Mouse (Mus musculus): ENCODE measurements at regions not wholly inside any gene's neighbourhood (a gene's known extent, or its start where the extent isn't known, plus 50 kb on each side); places are given as distances from the start of the nearest gene placed in this dataset.
A peak's percentile ranks its signal among the peaks of the same experiment; 100 is the strongest.
"Not testable (repeated sequence)": the region's sequence is repeated elsewhere in the genome, so short reads cannot be mapped to it uniquely, and the experiment has no call there.

GRCm38 (mm10) chr12:97137924-97138323, 1121.3 kb downstream of the Galc start:
- Histone ChIP-seq H3K27me3 (ENCODE audit: control insufficient read depth, insufficient read depth, low read length) (no peaks in the 10 kb centered on the region), H3K36me3 (ENCODE audit: control insufficient read depth, insufficient read depth, low read length) (no peaks in the 10 kb centered on the region), H3K27ac (ENCODE audit: low read depth, low read length) (no peak overlapping the region), H3K4me2 (no peak overlapping the region), H3K9me3 (replicated peaks; ENCODE audit: control insufficient read depth, low read length) (no peaks in the 10 kb centered on the region), H3K9ac (ENCODE audit: low read depth, low read length) (no peak overlapping the region), H3K4me1 (ENCODE audit: control insufficient read depth, insufficient read depth, low read length) (no peaks in the 10 kb centered on the region), H3K4me3 (ENCODE audit: low read depth, low read length) (no peak overlapping the region)
- WGBS (ENCODE audit: insufficient replicate concordance), result 77% methylated on average over 7 of the region's 7 CpGs
- no peak for ATAC-seq (replicated peaks; ENCODE audit: insufficient number of reproducible peaks, low FRiP score, low TSS enrichment)

GRCm38 (mm10) chr12:97130276-97130675, 1129.0 kb downstream of the Galc start:
- ATAC-seq (replicated peaks; ENCODE audit: insufficient number of reproducible peaks, low FRiP score, low TSS enrichment), result no peak
- Histone ChIP-seq H3K27me3 (ENCODE audit: control insufficient read depth, insufficient read depth, low read length) (no peaks in the 10 kb centered on the region), H3K27ac (ENCODE audit: low read depth, low read length) (no peak overlapping the region), H3K9ac (ENCODE audit: low read depth, low read length) (no peak overlapping the region), H3K9me3 (replicated peaks; ENCODE audit: control insufficient read depth, low read length) (no peaks in the 10 kb centered on the region), H3K4me1 (ENCODE audit: control insufficient read depth, insufficient read depth, low read length) (no peaks in the 10 kb centered on the region), H3K4me2 (no peak overlapping the region), H3K4me3 (ENCODE audit: low read depth, low read length) (no peak overlapping the region), H3K36me3 (ENCODE audit: control insufficient read depth, insufficient read depth, low read length) (no peaks in the 10 kb centered on the region)

- Histone ChIP-seq H3K4me3 (ENCODE audit: low read depth, low read length) (no peak overlapping the region), H3K9ac (ENCODE audit: low read depth, low read length) (no peak overlapping the region)
Observed at GRCm38 (mm10) chr12:97090577-97091214, 1168.6 kb downstream of the Galc start.

GRCm38 (mm10) chr12:97061352-97061895, 1197.8 kb downstream of the Galc start:
- H3K36me3 ChIP-seq (ENCODE audit: control insufficient read depth, insufficient read depth, low read length), result not testable (repeated sequence)

More at GRCm38 (mm10) chr12:97090577-97091214, 1168.6 kb downstream of the Galc start:
- Histone ChIP-seq H3K9me3 (replicated peaks; ENCODE audit: control insufficient read depth, low read length) (no peaks in the 10 kb centered on the region), H3K4me2 (no peak overlapping the region), H3K4me1 (ENCODE audit: control insufficient read depth, insufficient read depth, low read length) (no peaks in the 10 kb centered on the region), H3K27ac (ENCODE audit: low read depth, low read length) (no peak overlapping the region), H3K36me3 (ENCODE audit: control insufficient read depth, insufficient read depth, low read length) (no peaks in the 10 kb centered on the region), H3K27me3 (ENCODE audit: control insufficient read depth, insufficient read depth, low read length) (no peaks in the 10 kb centered on the region)
- no peak for ATAC-seq (replicated peaks; ENCODE audit: insufficient number of reproducible peaks, low FRiP score, low TSS enrichment)
- 57% methylated on average over 2 of the region's 2 CpGs for WGBS (ENCODE audit: insufficient replicate concordance)

GRCm38 (mm10) chr12:97047674-97048073, 1211.6 kb downstream of the Galc start:
- H3K9ac ChIP-seq (ENCODE audit: low read depth, low read length), result no peak overlapping the region
- H3K27me3 ChIP-seq (ENCODE audit: control insufficient read depth, insufficient read depth, low read length), result no peaks in the 10 kb centered on the region
- H3K4me1 ChIP-seq (ENCODE audit: control insufficient read depth, insufficient read depth, low read length), result no peaks in the 10 kb centered on the region
- 52% methylated on average over 2 of the region's 2 CpGs for WGBS (ENCODE audit: insufficient replicate concordance)
- H3K36me3 ChIP-seq (ENCODE audit: control insufficient read depth, insufficient read depth, low read length), result no peaks in the 10 kb centered on the region
- no peak overlapping the region for H3K4me2 ChIP-seq
- H3K4me3 ChIP-seq (ENCODE audit: low read depth, low read length), result no peak overlapping the region
- ATAC-seq (replicated peaks; ENCODE audit: insufficient number of reproducible peaks, low FRiP score, low TSS enrichment), result no peak
- no peak overlapping the region for H3K27ac ChIP-seq (ENCODE audit: low read depth, low read length)
- no peaks in the 10 kb centered on the region for H3K9me3 ChIP-seq (replicated peaks; ENCODE audit: control insufficient read depth, low read length)

More at GRCm38 (mm10) chr12:97061352-97061895, 1197.8 kb downstream of the Galc start:
- not testable (repeated sequence) for H3K9ac ChIP-seq (ENCODE audit: low read depth, low read length); H3K27me3 ChIP-seq (ENCODE audit: control insufficient read depth, insufficient read depth, low read length); H3K4me3 ChIP-seq (ENCODE audit: low read depth, low read length); H3K27ac ChIP-seq (ENCODE audit: low read depth, low read length); H3K9me3 ChIP-seq (replicated peaks; ENCODE audit: control insufficient read depth, low read length); H3K4me1 ChIP-seq (ENCODE audit: control insufficient read depth, insufficient read depth, low read length); H3K4me2 ChIP-seq
- WGBS (ENCODE audit: insufficient replicate concordance), result 71% methylated on average over 10 of the region's 13 CpGs
- ATAC-seq (replicated peaks; ENCODE audit: insufficient number of reproducible peaks, low FRiP score, low TSS enrichment), result peak; percentile 100

Data from heart, embryonic 11.5 days (tissue).